In genomic region chr13:107668509-107668908, GRCm38 (mm10) we compare ENCODE assay signal across 29 mouse cellular contexts.
A peak's percentile ranks its signal among the peaks of the same experiment; 100 is the strongest.
DNase-seq lines count a peak whose midpoint lies in the region; ATAC-seq lines count a peak whose summit lies in the region.
"Had no signal": no experiment of that assay in that cellular context is flagged by ENCODE, and none has a peak within 500 bp of the region (broad histone marks: within the 10 kb centered on the region; RNA-seq: fewer than 3 reads in every experiment).

No protein-coding gene starts in this region.

- ATAC-seq in hindbrain, embryonic 16.5 days, result no peak
- ATAC-seq in neural tube, embryonic 12.5 days (ENCODE audit: low FRiP score, low read depth), result peak; percentile 30; the same call in 1 of the 2 replicates
- ATAC-seq: CD4-positive, CD25-positive, alpha-beta regulatory T cell, adult 4 months; forebrain, embryonic 13.5 days; forebrain, embryonic 16.5 days; inflammation-experienced regulatory T-cells, adult 6 months; intestine, embryonic 16.5 days had no signal

- 56% methylated on average over 4 of the region's 5 CpGs for WGBS in hindbrain, embryonic 10.5 days
- WGBS in hindbrain, embryonic 16.5 days, result 36% methylated on average over 4 of the region's 5 CpGs
- WGBS in neural tube, embryonic 12.5 days, result 35% methylated on average over 4 of the region's 5 CpGs

- peaks cover 47% of the 10 kb centered on the region for H3K4me1 ChIP-seq in hindbrain, embryonic 10.5 days (replicated peaks)
- H3K4me1 ChIP-seq in hindbrain, embryonic 16.5 days (ENCODE audit: control insufficient read depth, insufficient read depth, low read depth, low read length), result peaks cover 10% of the 10 kb centered on the region
- peaks cover 15% of the 10 kb centered on the region for H3K4me1 ChIP-seq in neural tube, embryonic 12.5 days
- H3K4me1 ChIP-seq: embryonic facial prominence, embryonic 13.5 days; heart, embryonic 15.5 days had no signal

- no peak overlapping the region for H3K9ac ChIP-seq in hindbrain, embryonic 16.5 days (ENCODE audit: low read depth, low read length)
- H3K9ac ChIP-seq in neural tube, embryonic 12.5 days, result no peak overlapping the region
- H3K9ac ChIP-seq: embryonic facial prominence, embryonic 13.5 days; forebrain, embryonic 13.5 days; heart, embryonic 12.5 days; heart, embryonic 15.5 days; hindbrain, embryonic 12.5 days; hindbrain, embryonic 15.5 days had no signal

- 0 out of 2 replicates have a peak overlapping the region, but pooled peaks have one; percentile 57 for H3K27ac ChIP-seq in hindbrain, embryonic 10.5 days
- H3K27ac ChIP-seq in hindbrain, embryonic 16.5 days (ENCODE audit: low read depth, low read length), result no peak overlapping the region
- H3K27ac ChIP-seq in neural tube, embryonic 12.5 days, result no peak overlapping the region
- H3K27ac ChIP-seq: embryonic facial prominence, embryonic 13.5 days; forebrain, embryonic 13.5 days; heart, embryonic 15.5 days; hindbrain, embryonic 12.5 days; hindbrain, embryonic 15.5 days had no signal

- H3K36me3 ChIP-seq in hindbrain, embryonic 10.5 days, result no peaks in the 10 kb centered on the region
- H3K36me3 ChIP-seq in hindbrain, embryonic 16.5 days (ENCODE audit: control insufficient read depth, insufficient read depth, low read length), result no peaks in the 10 kb centered on the region
- H3K36me3 ChIP-seq in neural tube, embryonic 12.5 days, result no peaks in the 10 kb centered on the region
- H3K36me3 ChIP-seq: embryonic facial prominence, embryonic 13.5 days; forebrain, embryonic 10.5 days; heart, embryonic 12.5 days; heart, embryonic 15.5 days; hindbrain, embryonic 12.5 days; hindbrain, embryonic 15.5 days had no signal

- no peaks in the 10 kb centered on the region for H3K9me3 ChIP-seq in hindbrain, embryonic 10.5 days
- H3K9me3 ChIP-seq in hindbrain, embryonic 16.5 days (ENCODE audit: control insufficient read depth, low read length), result no peaks in the 10 kb centered on the region
- no peaks in the 10 kb centered on the region for H3K9me3 ChIP-seq in neural tube, embryonic 12.5 days
- H3K9me3 ChIP-seq: embryonic facial prominence, embryonic 13.5 days; forebrain, embryonic 10.5 days; forebrain, embryonic 13.5 days; heart, embryonic 12.5 days; heart, embryonic 15.5 days; hindbrain, embryonic 12.5 days; hindbrain, embryonic 15.5 days had no signal

- no peak overlapping the region for H3K4me3 ChIP-seq in hindbrain, embryonic 10.5 days
- no peak overlapping the region for H3K4me3 ChIP-seq in hindbrain, embryonic 16.5 days (ENCODE audit: low read length)
- H3K4me3 ChIP-seq in neural tube, embryonic 12.5 days, result no peak overlapping the region
- H3K4me3 ChIP-seq: embryonic facial prominence, embryonic 13.5 days; forebrain, embryonic 10.5 days; forebrain, embryonic 13.5 days; heart, embryonic 12.5 days; heart, embryonic 15.5 days; hindbrain, embryonic 12.5 days; hindbrain, embryonic 15.5 days had no signal

- H3K4me2 ChIP-seq in hindbrain, embryonic 16.5 days (ENCODE audit: low read length), result no peak overlapping the region
- no peak overlapping the region for H3K4me2 ChIP-seq in neural tube, embryonic 12.5 days (replicated peaks)
- H3K4me2 ChIP-seq: embryonic facial prominence, embryonic 13.5 days; forebrain, embryonic 13.5 days; heart, embryonic 12.5 days; heart, embryonic 15.5 days; hindbrain, embryonic 12.5 days; hindbrain, embryonic 15.5 days had no signal

- H3K27me3 ChIP-seq in hindbrain, embryonic 10.5 days (ENCODE audit: insufficient read depth, poor library complexity, severe bottlenecking), result peaks cover 22% of the 10 kb centered on the region
- no peaks in the 10 kb centered on the region for H3K27me3 ChIP-seq in hindbrain, embryonic 16.5 days (replicated peaks; ENCODE audit: control insufficient read depth, insufficient read depth, low read length)
- H3K27me3 ChIP-seq in neural tube, embryonic 12.5 days (replicated peaks), result no peaks in the 10 kb centered on the region
- H3K27me3 ChIP-seq: forebrain, embryonic 13.5 days; hindbrain, embryonic 15.5 days had no signal

- no peak for DNase-seq in hindbrain, embryonic 10.5 days (ENCODE audit: low spot score)
- DNase-seq in neural tube, embryonic 10.5 days (ENCODE audit: extremely low spot score, low spot score), result no peak
- DNase-seq in embryo, embryonic 11 days, result peak; percentile 31
- no peak for DNase-seq in left cerebral cortex, adult 18-20 months (ENCODE audit: low spot score in 2 of 2)
- DNase-seq in gastrocnemius, postnatal 4 days (ENCODE audit: low spot score in 2 of 2), result no peak
- DNase-seq: adrenal gland, adult 2 months; adrenal gland, postnatal 14 days; cerebellum, adult 11-12 months; cerebellum, adult 8-10 months; cerebellum, postnatal 10 days; gastrocnemius, postnatal 10 days; gastrocnemius, postnatal 36 days; heart, adult 11 months; heart, postnatal 10 days; heart, postnatal 36 days; kidney, adult 18-20 months had no signal
